ENCODE assay signal across 21 mouse cellular contexts in the genomic region with DNA sequence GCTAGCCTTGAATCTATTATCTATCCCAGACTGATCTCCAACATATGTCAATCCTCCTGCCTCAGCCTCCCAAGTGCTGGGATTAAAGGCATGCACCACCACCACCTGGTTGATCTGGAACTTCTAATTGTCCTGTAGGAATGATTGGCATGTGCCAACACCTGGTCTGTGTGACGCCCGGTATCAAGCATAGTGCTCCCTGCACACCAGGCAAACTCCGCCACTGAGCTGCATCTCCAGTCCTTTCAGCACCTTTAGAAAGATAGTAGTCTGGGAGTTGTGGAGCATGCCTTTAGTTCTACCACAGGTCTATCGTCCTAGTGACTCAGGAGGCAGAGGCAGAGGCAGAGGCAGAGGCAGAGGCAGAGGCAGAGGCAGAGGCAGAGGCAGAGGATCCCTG. TPM values are rescaled to one million over a fixed set of nuclear protein-coding genes. Genes with fewer than 3 reads are reported as not detected.
DNase-seq lines count a peak whose midpoint lies in the region; ATAC-seq lines count a peak whose summit lies in the region.
"Had no signal": no experiment of that assay in that cellular context is flagged by ENCODE, and none has a peak within 500 bp of the region (broad histone marks: within the 10 kb centered on the region; RNA-seq: fewer than 3 reads in every experiment).

No protein-coding gene starts in this region.

- no peak overlapping the region for H3K27ac ChIP-seq in heart, embryonic 11.5 days (ENCODE audit: low read depth, low read length)

- no peak for ATAC-seq in heart, embryonic 11.5 days (replicated peaks; ENCODE audit: insufficient number of reproducible peaks, low FRiP score, low TSS enrichment)
- ATAC-seq: activated CD4-positive, CD25-positive, alpha-beta regulatory T cell, adult 4 months; CD4-positive, CD25-positive, alpha-beta regulatory T cell, adult 4 months; Patski had no signal

- no peak overlapping the region for H3K9ac ChIP-seq in heart, embryonic 11.5 days (ENCODE audit: low read depth, low read length)

- no peaks in the 10 kb centered on the region for H3K36me3 ChIP-seq in heart, embryonic 11.5 days (ENCODE audit: control insufficient read depth, insufficient read depth, low read length)
- H3K36me3 ChIP-seq: G1E had no signal

- DNase-seq in heart, adult 11 months: peak; percentile 87
- peak; percentile 66 for DNase-seq in R1 (ENCODE audit: low read depth, low spot score)
- DNase-seq in right cerebral cortex, adult 18-20 months: no peak
- DNase-seq: adrenal gland, adult 2 months; adrenal gland, adult 8-10 months; adrenal gland, postnatal 10 days; adrenal gland, postnatal 14 days; adrenal gland, postnatal 25 days; adrenal gland, postnatal 36 days; B cell, adult 2 months; cerebellum, adult 11 months; cerebellum, adult 11-12 months; cerebellum, adult 18-20 months; cerebellum, adult 2 months had no signal

- H3K4me2 ChIP-seq in heart, embryonic 11.5 days: no peak overlapping the region

- no peaks in the 10 kb centered on the region for H3K4me1 ChIP-seq in heart, embryonic 11.5 days (ENCODE audit: control insufficient read depth, insufficient read depth, low read length)

- WGBS in heart, embryonic 11.5 days (ENCODE audit: insufficient replicate concordance): 71% methylated on average over 4 of the region's 4 CpGs

- no peak overlapping the region for H3K4me3 ChIP-seq in heart, embryonic 11.5 days (ENCODE audit: low read depth, low read length)

- no peaks in the 10 kb centered on the region for H3K9me3 ChIP-seq in heart, embryonic 11.5 days (replicated peaks; ENCODE audit: control insufficient read depth, low read length)
- H3K9me3 ChIP-seq: G1E had no signal

- peaks cover 10% of the 10 kb centered on the region; the same call in 1 of the 2 replicates for H3K27me3 ChIP-seq in heart, embryonic 11.5 days (ENCODE audit: control insufficient read depth, insufficient read depth, low read length)
- H3K27me3 ChIP-seq: Patski had no signal

RNA-seq across cellular contexts. Expression of a gene that starts 37.1 kb away (rescaled TPM):
- 28.9 and 31.5 TPM in 2 replicates for polyA plus RNA-seq in heart, embryonic 11.5 days (2014; fragmentation: Nextera tagmentation; extraction: Ambion mirVana)

RNA-seq across cellular contexts. Expression of a gene that starts 42.1 kb away (rescaled TPM):
- polyA plus RNA-seq in heart, embryonic 11.5 days (2014; fragmentation: Nextera tagmentation; extraction: Ambion mirVana): 3.4 and 4.6 TPM in 2 replicates
- polyA plus RNA-seq: activated CD4-positive, CD25-positive, alpha-beta regulatory T cell, adult 4 months had no signal

RNA-seq across cellular contexts. Expression of a gene that starts 55.5 kb away (rescaled TPM):
- polyA plus RNA-seq in heart, embryonic 11.5 days (2014; fragmentation: Nextera tagmentation; extraction: Ambion mirVana): 33.3 and 34.1 TPM in 2 replicates

RNA-seq across cellular contexts. Expression of a gene that starts 56.9 kb away (rescaled TPM):
- polyA plus RNA-seq in heart, embryonic 11.5 days (2014; fragmentation: Nextera tagmentation; extraction: Ambion mirVana): 1.6 and 2.1 TPM in 2 replicates
- polyA plus RNA-seq: brain, embryonic 14.5 days; C2C12; CD4-positive, CD25-positive, alpha-beta regulatory T cell, adult 4 months; cerebellum, adult 2 months had no signal
